Mouse (Mus musculus) heart, adult 2 months (tissue): Measurements from ENCODE around the gene Ncmap. TPM values are rescaled to one million over a fixed set of nuclear protein-coding genes. Genes with fewer than 3 reads are reported as not detected.

Experiments used
- DNase-seq, 2 experiments: peaks; one replicate each; pipeline ENCODE4 v3.0.0; 2021
- H3K27ac ChIP-seq: fragments of 200-600 bp; 2 replicates; pipeline ENCODE4 v1.8.1; 2022
- H3K27me3 ChIP-seq: fragments of 200-500 bp; 2 replicates; pipeline ENCODE4 v1.6.1; 2012; ENCODE audit warnings: mild to moderate bottlenecking, low read length, inconsistent platforms, mixed read lengths; ENCODE audit not compliant: control insufficient read depth, insufficient read depth
- H3K36me3 ChIP-seq: fragments of 200-500 bp; 2 replicates; pipeline ENCODE4 v1.6.1; 2012; ENCODE audit warnings: low read length, inconsistent platforms; ENCODE audit not compliant: control insufficient read depth, insufficient read depth
- H3K4me1 ChIP-seq: fragments of 200-500 bp; 2 replicates; pipeline ENCODE4 v1.6.1; 2011; ENCODE audit warnings: low read length; ENCODE audit not compliant: control insufficient read depth, insufficient read depth
- H3K4me3 ChIP-seq: fragments of 200-600 bp; 2 replicates; pipeline ENCODE4 v1.8.1; 2022
- H3K79me2 ChIP-seq: fragments of 200-500 bp; replicated peaks from 2 replicates; pipeline ENCODE4 v1.6.1; 2012; ENCODE audit warnings: mild to moderate bottlenecking, inconsistent platforms, low read length, moderate library complexity, mixed read lengths; ENCODE audit not compliant: control insufficient read depth, insufficient read depth
- H3K9ac ChIP-seq: fragments of 200-500 bp; 2 replicates; pipeline ENCODE4 v1.6.1; 2012; ENCODE audit warnings: low read depth, mild to moderate bottlenecking, control low read depth, inconsistent platforms, low read length, mixed read lengths
- CTCF ChIP-seq: fragments of 200-600 bp; IDR thresholded peaks from 2 replicates; pipeline ENCODE4 v1.8.1; 2022; ENCODE audit warnings: antibody characterized with exemption, mild to moderate bottlenecking, moderate library complexity
- EP300 ChIP-seq: fragments of 200-500 bp; IDR thresholded peaks from 2 replicates; pipeline ENCODE4 v1.6.1; 2011; ENCODE audit warnings: low read depth, low read length, control low read depth; ENCODE audit not compliant: insufficient read depth
- POLR2A ChIP-seq: fragments of 200-500 bp; IDR thresholded peaks from 2 replicates; pipeline ENCODE4 v1.6.1; 2011; ENCODE audit warnings: mild to moderate bottlenecking, low read depth, low read length, control low read depth; ENCODE audit not compliant: insufficient read depth
- WGBS: fragments of 180-500 bp; shearing (Covaris S2); methylation state at CpG from one replicate; pipeline ENCODE4 v1.1.7; 2018; 5-methylcytosine and 5-hydroxymethylcytosine counted together
- intact Hi-C: fragments of 180-260 bp; cut with DNase I; formaldehyde crosslinking; loops from one replicate; pipeline ENCODE4 v1.15.1; 2025
- polyA plus RNA-seq: library from polyadenylated mRNA; depleted of rRNA; stranded (reverse); fragments of >200 nt; gene quantifications from 2 replicates; pipeline ENCODE4 v1.2.3, GENCODE M21; 2012
- total RNA-seq, 2 experiments: library from RNA; stranded (reverse); gene quantifications; 2 replicates each; pipeline ENCODE4 v1.2.3; 2021

Gene Ncmap
- total and polyA plus RNA-seq, 3 experiments: 0.21 to 0.62 TPM; not detected in 1

GRCm38 (mm10) chr4:135413491-135413890 lies 15.5 kb upstream of the Ncmap start:
- Histone ChIP-seq H3K27me3 (no peaks in the 10 kb centered on the region), H3K27ac (no peak overlapping the region), H3K9ac (no peak overlapping the region), H3K36me3 (no peaks in the 10 kb centered on the region), H3K4me1 (no peaks in the 10 kb centered on the region), H3K79me2 (no peaks in the 10 kb centered on the region), H3K4me3 (no peak overlapping the region)
- no peak for DNase-seq
- no peak for TF ChIP-seq POLR2A
- TF ChIP-seq EP300: no peak
- TF ChIP-seq CTCF: no peak
- intact Hi-C loops: no loop called here
- WGBS: 78% methylated on average over 8 of the region's 8 CpGs

- intact Hi-C loops: loop anchor here (1.0 kb wide), 2 partner anchors 29 to 53 kb away; no protein-coding TSS in a partner anchor
- Histone ChIP-seq H3K27me3 (no peaks in the 10 kb centered on the region), H3K9ac (no peak overlapping the region), H3K36me3 (no peaks in the 10 kb centered on the region), H3K27ac (no peak overlapping the region), H3K4me1 (no peaks in the 10 kb centered on the region), H3K4me3 (no peak overlapping the region), H3K79me2 (no peaks in the 10 kb centered on the region)
- 43% methylated on average over 4 of the region's 4 CpGs for WGBS
- TF ChIP-seq POLR2A (no peak), EP300 (peak; percentile 72; the same call in 1 of the 2 replicates), CTCF (peak; percentile 89)
- peak; percentile 49 to 64 for DNase-seq
These were observed 13.6 kb upstream of the Ncmap start for GRCm38 (mm10) chr4:135411633-135412032.

GRCm38 (mm10) chr4:135406180-135406579 lies 8.2 kb upstream of the Ncmap start:
- intact Hi-C loops: no loop called here
- H3K27ac ChIP-seq: no peak overlapping the region
- 39% methylated on average over 5 of the region's 5 CpGs for WGBS

GRCm38 (mm10) chr4:135404916-135405315 lies 6.9 kb upstream of the Ncmap start:
- DNase-seq: no peak
- Histone ChIP-seq H3K4me3 (no peak overlapping the region), H3K27me3 (no peaks in the 10 kb centered on the region), H3K36me3 (no peaks in the 10 kb centered on the region), H3K9ac (no peak overlapping the region), H3K27ac (no peak overlapping the region), H3K79me2 (no peaks in the 10 kb centered on the region), H3K4me1 (no peaks in the 10 kb centered on the region)
- WGBS: 98% methylated on average over 2 of the region's 2 CpGs
- TF ChIP-seq EP300 (no peak), POLR2A (no peak), CTCF (no peak)
- intact Hi-C loops: no loop called here

More at GRCm38 (mm10) chr4:135406180-135406579, 8.2 kb upstream of the Ncmap start:
- no peak for DNase-seq
- Histone ChIP-seq H3K79me2 (no peaks in the 10 kb centered on the region), H3K9ac (no peak overlapping the region), H3K4me1 (no peaks in the 10 kb centered on the region), H3K27me3 (no peaks in the 10 kb centered on the region), H3K36me3 (no peaks in the 10 kb centered on the region), H3K4me3 (no peak overlapping the region)
- TF ChIP-seq CTCF: no peak
- no peak for TF ChIP-seq EP300
- no peak for TF ChIP-seq POLR2A

GRCm38 (mm10) chr4:135404048-135404447 lies 6.0 kb upstream of the Ncmap start:
- 70% methylated on average over 10 of the region's 10 CpGs for WGBS
- intact Hi-C loops: no loop called here
- H3K4me1 ChIP-seq: no peaks in the 10 kb centered on the region

GRCm38 (mm10) chr4:135401881-135402280 lies 3.9 kb upstream of the Ncmap start:
- Histone ChIP-seq H3K27ac (no peak overlapping the region), H3K4me1 (no peaks in the 10 kb centered on the region), H3K79me2 (no peaks in the 10 kb centered on the region), H3K27me3 (peaks cover 5% of the 10 kb centered on the region), H3K36me3 (no peaks in the 10 kb centered on the region), H3K4me3 (no peak overlapping the region), H3K9ac (no peak overlapping the region)
- 42% methylated on average over 7 of the region's 7 CpGs for WGBS
- no peak for TF ChIP-seq EP300
- TF ChIP-seq CTCF: no peak
- no peak for TF ChIP-seq POLR2A
- DNase-seq: no peak
- intact Hi-C loops: no loop called here

More at GRCm38 (mm10) chr4:135404048-135404447, 6.0 kb upstream of the Ncmap start:
- Histone ChIP-seq H3K27ac (no peak overlapping the region), H3K27me3 (no peaks in the 10 kb centered on the region), H3K79me2 (no peaks in the 10 kb centered on the region), H3K36me3 (no peaks in the 10 kb centered on the region), H3K4me3 (no peak overlapping the region), H3K9ac (no peak overlapping the region)
- no peak for DNase-seq
- TF ChIP-seq CTCF (no peak), POLR2A (no peak), EP300 (no peak)
